Mouse (Mus musculus) cerebellum, adult 2 months (tissue): Measurements from ENCODE around the gene Thap8.

ENCODE experiments used
- CTCF ChIP-seq: fragments of 200-500 bp; IDR thresholded peaks from 2 replicates; pipeline ENCODE4 v1.5.1; 2011; ENCODE audit warnings: low read depth, mild to moderate bottlenecking, control low read depth, low read length, moderate library complexity, borderline replicate concordance; ENCODE audit not compliant: insufficient read depth
- POLR2A ChIP-seq: fragments of 200-500 bp; IDR thresholded peaks from 2 replicates; pipeline ENCODE4 v1.6.1; 2011; ENCODE audit warnings: low read length, control low read depth, borderline replicate concordance; ENCODE audit not compliant: insufficient read depth

DNA sequence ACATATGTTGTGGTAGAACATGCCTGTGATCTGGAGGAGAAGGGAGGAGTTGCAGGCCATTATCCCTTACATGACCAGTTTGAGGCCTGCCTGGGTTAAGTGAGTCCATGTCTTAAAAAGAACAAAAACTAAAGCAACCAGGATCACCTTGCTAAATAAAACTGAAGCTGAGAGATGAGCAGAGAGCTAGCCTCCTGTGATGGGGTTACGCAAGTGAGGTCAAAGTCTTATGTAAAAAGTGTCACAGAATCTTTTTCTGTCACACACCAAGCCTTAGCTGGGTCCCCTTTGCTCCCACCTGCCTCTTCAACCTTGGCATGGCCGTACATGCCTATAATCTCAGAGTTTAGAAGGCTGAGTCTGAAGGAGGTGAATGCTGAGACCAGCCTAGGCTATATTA lies 41.1 kb downstream of the Thap8 start:
- no peak for TF ChIP-seq POLR2A
- no peak for TF ChIP-seq CTCF
